Mouse (Mus musculus) embryonic fibroblast, embryonic 13.5 days (primary cell): ENCODE results near the gene Ebf1.

Experiments
- CTCF ChIP-seq: IDR thresholded peaks from 2 replicates; pipeline ENCODE4 v1.5.1; 2011; ENCODE audit warnings: mild to moderate bottlenecking, control low read depth, low read length, moderate library complexity, borderline replicate concordance; ENCODE audit not compliant: insufficient read depth
- POLR2A ChIP-seq: IDR thresholded peaks from 2 replicates; pipeline ENCODE4 v1.6.1; 2011; ENCODE audit warnings: low read depth, mild to moderate bottlenecking, control low read depth, low read length, moderate library complexity

- TF ChIP-seq POLR2A (no peak), CTCF (no peak)
Observed at GRCm38 (mm10) chr11:44686378-44686777, 69.3 kb downstream of the Ebf1 start.
